Mouse (Mus musculus) macrophage (primary cell): ENCODE data around the gene Arl4c. TPM values are rescaled to one million over a fixed set of nuclear protein-coding genes. Genes with fewer than 3 reads are reported as not detected.

Source experiments
- H3K27ac ChIP-seq: fragments of 350-480 bp; formaldehyde crosslinking; 2 replicates; pipeline ENCODE4 v1.9.0; 2021
- H3K36me3 ChIP-seq: fragments of 350-480 bp; formaldehyde crosslinking; 2 replicates; pipeline ENCODE4 v1.9.0; 2021; ENCODE audit errors: inconsistent target
- H3K4me3 ChIP-seq: fragments of 350-480 bp; formaldehyde crosslinking; 2 replicates; pipeline ENCODE4 v1.9.0; 2021; ENCODE audit errors: inconsistent target
- H3K79me2 ChIP-seq: fragments of 350-480 bp; formaldehyde crosslinking; 2 replicates; pipeline ENCODE4 v1.9.0; 2021; ENCODE audit errors: inconsistent target
- WGBS: methylation state at CpG from one replicate; pipeline ENCODE4 v1.1.7; 2026; ENCODE audit warnings: inconsistent platforms; ENCODE audit not compliant: missing documents; 5-methylcytosine and 5-hydroxymethylcytosine counted together
- polyA plus RNA-seq: library from polyadenylated mRNA; stranded (reverse); fragments of 250-400 nt; gene quantifications from 3 replicates; pipeline ENCODE4 v1.2.4, GENCODE M21; 2018; ENCODE audit warnings: inconsistent platforms

Gene Arl4c
- polyA plus RNA-seq, 1 experiment from 2014 or later, result 76.1 TPM

DNA sequence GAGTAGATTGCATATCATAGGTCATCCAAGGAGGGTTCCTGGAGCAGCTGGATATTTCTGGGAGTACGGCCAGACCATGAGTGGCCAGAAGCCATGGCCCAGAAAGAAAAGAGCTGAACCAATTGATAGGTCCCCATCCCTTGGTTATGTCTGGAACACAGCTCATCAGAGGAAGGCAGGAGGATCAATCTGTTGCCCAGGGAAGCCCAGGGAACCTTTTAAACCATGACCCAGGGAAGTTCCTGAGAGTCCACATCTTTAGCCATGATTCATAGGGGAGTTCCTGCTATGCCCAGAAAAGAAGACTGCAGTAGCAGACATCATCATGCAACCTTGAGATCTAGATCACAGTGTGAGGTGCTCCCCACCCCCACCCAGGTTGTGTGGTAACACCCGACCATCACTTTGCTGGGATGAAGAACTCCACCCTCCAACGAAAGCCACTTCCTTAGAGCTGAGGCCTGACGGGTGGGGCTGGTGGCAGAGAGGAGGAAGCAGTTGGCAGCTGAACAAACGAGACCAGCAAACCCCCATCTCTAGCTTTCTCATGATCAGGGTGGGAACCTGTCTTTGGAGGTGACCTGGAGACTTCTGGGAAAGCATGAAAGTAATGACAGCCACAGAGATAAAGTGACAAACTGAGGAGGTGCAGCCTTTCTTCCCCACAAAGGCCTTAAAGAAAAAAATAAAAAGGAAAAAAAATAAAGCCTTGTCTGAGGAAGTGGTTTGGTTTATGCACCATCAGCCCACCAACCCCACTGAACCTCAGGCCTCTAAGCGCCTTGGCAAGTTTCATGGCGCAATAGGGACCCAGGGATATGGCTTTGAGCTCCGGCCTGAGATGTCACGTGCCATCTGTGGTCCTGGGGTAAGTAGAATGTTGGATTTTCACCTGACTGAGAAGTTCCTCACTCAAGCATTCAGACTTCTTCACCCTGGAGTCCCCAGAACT is 47.2 kb downstream of the Arl4c start:
- 12% methylated on average over 9 of the region's 9 CpGs for WGBS
- Histone ChIP-seq H3K36me3 (no peaks in the 10 kb centered on the region), H3K27ac (peak overlapping the region; percentile 74), H3K79me2 (no peaks in the 10 kb centered on the region), H3K4me3 (no peak overlapping the region)

DNA sequence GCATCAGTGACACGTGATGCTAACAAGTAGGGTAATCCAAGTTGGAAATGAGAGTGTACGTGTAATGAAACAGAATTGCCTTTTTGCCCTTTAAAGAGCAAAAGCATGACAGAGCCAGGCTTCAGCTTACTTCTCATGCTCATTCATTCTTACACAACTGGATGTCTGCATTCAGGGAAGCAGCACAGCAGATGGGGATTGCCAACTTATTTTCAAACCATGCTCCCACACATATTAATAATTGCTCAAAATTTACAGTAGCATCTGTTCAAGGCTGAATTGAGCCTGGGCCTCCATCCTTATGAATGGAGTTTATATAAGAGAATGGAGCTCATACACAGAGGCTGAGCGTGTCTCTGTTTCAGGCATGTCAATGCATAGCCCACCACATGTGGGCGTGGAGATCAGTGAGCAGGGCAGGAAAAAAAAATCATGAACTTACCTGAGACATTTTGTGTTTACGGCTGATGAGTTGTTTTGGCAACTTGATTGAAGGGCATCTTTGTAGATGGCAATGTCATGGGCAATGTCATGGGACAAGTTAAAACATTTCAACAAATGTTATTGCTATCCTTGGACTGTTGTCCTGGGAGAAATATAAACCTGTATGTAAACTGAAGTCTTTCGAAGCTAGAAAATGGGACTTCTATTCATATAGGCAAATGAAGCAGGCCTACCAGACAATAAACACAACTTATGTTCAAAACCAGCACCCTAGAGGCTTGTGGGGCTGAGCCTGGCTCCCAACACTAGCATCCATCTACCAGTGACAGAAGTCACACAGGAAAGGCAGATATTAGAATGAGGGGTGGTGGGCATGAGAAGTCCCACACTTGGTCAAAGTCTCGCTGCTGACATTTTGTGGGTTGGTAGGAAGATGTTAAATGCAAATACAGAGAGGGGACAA is 48.2 kb downstream of the Arl4c start:
- WGBS, result 89% methylated on average over 7 of the region's 7 CpGs
- Histone ChIP-seq H3K27ac (peak overlapping the region; percentile 74), H3K36me3 (no peaks in the 10 kb centered on the region), H3K4me3 (no peak overlapping the region), H3K79me2 (no peaks in the 10 kb centered on the region)

DNA sequence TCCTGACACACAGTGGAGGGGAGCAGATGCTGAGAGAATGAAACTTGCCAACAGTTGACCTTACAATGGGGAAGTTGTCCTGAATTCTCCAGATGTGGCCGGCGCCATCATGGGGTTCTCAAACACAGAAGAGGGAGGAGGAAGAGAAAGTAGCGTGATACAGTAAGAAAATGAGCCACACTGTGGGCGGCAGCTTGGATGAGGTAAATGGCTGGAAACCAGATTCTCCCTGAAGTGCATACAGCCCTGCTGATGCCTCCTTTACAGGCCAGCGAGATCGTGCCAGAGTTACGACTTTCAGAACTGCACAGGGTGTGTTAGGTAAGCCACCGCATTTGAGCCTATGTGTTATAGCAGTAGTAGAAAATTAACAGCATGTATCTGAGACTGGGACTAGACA is 49.3 kb downstream of the Arl4c start:
- WGBS, result 26% methylated on average over 8 of the region's 8 CpGs
- Histone ChIP-seq H3K36me3 (no peaks in the 10 kb centered on the region), H3K4me3 (no peak overlapping the region), H3K27ac (peak overlapping the region; percentile 58), H3K79me2 (no peaks in the 10 kb centered on the region)

DNA sequence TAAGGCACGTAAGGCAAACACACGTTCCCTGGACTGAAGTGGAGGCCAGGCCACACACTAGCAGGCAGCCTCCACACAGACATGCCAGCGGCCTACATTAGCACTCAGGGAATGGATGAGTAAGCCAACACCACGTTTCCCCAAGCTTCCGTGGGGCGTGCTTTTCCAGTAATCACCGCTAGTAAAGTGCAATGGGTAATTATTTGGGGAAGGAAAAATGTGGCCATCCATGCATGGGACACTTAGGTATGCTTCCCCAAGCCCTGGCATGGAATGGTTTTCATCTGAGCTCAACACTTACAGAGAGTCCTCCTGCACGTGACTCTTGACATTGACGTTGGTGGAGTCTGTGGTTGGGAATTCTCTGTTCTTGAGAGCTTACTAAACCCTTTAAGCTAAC is 50.4 kb downstream of the Arl4c start:
- Histone ChIP-seq H3K27ac (no peak overlapping the region), H3K36me3 (no peaks in the 10 kb centered on the region)
- WGBS, result 89% methylated on average over 9 of the region's 9 CpGs

DNA sequence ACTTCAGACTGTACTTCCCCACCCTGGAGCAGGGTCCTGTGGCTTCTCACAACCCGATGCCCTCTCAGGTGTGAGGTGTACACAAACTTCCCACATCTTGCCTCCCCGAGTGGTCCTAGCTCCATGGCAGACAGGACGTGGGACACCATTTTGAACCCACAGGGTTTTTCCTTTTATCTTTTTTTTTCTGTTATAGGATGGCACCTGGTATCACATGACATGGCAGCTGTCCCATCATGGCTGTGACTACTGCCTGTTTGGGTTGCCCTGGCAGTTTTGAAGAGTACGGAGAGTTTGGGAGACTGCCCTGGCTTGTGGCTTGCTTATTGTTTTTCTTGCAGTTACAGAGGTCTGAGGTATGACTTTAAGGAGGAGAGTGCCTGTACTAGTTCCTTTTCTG is 53.3 kb downstream of the Arl4c start:
- no peaks in the 10 kb centered on the region for H3K79me2 ChIP-seq
- no peak overlapping the region for H3K4me3 ChIP-seq
- H3K27ac ChIP-seq, result no peak overlapping the region
- WGBS, result 92% methylated on average over 4 of the region's 4 CpGs
- no peaks in the 10 kb centered on the region for H3K36me3 ChIP-seq

More for the DNA sequence above, 50.4 kb downstream of the Arl4c start:
- H3K79me2 ChIP-seq, result no peaks in the 10 kb centered on the region
- no peak overlapping the region for H3K4me3 ChIP-seq

DNA sequence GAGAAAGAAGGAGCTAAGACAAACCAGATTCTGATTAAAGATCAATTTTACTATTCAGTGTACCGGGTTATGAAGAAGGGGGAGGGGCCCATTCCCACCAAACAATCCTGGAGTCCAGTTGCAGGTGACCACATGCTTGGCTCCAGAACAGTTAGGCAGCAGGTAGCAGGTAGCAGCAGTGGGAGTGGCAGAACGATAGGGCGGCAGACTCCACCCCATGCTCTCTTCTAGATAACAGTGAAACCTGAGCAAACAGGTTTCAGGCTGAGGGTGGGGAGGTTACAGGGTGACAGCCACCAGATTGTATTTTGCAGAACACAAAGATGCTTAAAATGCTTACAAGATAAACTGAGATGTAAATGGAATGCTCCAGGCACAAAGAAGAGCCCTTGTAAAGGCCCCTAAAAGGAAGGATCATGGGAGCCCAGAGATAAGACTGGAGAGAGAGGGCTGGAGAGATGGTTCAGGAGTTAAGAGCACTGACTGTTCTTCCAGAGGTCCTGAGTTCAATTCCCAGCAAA is 56.4 kb downstream of the Arl4c start:
- Histone ChIP-seq H3K4me3 (no peak overlapping the region), H3K36me3 (no peaks in the 10 kb centered on the region), H3K27ac (no peak overlapping the region), H3K79me2 (no peaks in the 10 kb centered on the region)
- WGBS, result 95% methylated on average over 3 of the region's 3 CpGs

DNA sequence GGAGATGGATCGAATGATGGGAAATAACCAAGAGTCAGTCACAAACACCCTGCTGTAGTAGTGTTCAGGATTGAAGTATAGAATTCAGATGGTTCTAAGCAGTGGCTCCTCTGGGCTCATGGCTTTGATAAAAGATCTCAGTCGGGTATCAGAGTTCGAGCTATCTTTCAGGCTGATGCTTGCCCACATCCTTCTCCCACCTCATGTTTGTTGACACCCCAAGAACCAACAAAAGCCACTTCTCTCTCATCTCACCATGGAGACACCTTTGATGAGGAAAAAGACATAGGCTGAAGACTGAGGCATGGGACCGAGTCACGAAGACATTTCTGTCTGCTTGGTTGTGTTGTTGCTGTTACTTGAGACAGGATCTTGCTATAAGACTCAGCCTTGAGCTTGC is 57.6 kb downstream of the Arl4c start:
- WGBS, result 98% methylated on average over 5 of the region's 5 CpGs
- Histone ChIP-seq H3K36me3 (no peaks in the 10 kb centered on the region), H3K27ac (no peak overlapping the region)

DNA sequence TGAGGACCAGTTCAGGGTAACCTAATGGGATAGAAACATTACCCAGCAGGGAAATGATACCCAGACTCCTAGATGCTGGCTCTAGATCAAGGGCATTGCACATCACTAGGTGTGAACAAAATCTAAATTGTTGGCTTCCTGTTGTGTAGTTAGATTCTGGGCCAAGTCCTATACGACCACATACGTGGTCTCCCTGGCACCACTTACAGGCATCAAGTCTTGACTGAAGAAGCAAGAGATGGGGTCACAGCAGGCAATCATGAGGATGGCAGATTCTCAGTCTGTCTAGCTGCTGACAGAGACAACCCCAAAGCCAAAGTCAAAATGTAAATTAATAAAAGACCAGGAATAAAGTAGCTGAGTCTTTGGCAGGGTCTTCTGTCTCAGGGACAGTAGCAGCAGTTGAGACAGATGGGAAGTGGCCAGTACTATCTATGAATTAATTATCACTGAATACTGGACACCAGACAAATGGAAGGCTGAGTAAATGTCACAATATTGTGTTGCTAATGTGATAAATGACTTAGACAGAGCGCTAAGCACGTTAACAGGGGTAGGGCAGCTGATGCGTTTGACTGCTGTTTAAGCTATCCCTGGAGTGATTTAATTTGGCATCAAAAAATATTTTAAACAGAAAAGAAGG is 58.7 kb downstream of the Arl4c start:
- no peak overlapping the region for H3K27ac ChIP-seq
- WGBS, result 82% methylated on average over 5 of the region's 5 CpGs
- no peaks in the 10 kb centered on the region for H3K36me3 ChIP-seq
- H3K79me2 ChIP-seq, result no peaks in the 10 kb centered on the region
- H3K4me3 ChIP-seq, result no peak overlapping the region

More for the DNA sequence above, 57.6 kb downstream of the Arl4c start:
- Histone ChIP-seq H3K79me2 (no peaks in the 10 kb centered on the region), H3K4me3 (no peak overlapping the region)

DNA sequence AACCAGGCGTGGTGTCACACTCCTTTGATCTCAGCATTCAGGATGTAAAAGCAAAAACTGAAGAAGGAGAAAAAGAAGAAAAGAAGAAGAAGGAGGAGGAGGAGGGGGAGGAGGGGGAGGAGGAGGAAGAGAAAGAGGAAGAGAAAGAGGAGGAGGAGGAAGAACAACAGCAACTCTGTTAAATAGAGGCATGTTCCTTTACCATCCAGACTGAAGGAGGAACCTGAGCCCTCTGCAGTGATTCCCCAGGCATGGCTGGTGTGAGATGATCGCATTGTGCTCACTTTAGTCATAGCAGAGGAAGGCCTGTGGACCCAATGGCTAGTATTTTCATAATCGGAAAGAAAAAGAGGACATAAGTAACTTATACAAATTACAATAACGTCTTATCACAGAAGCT is 59.3 kb downstream of the Arl4c start:
- Histone ChIP-seq H3K79me2 (no peaks in the 10 kb centered on the region), H3K36me3 (no peaks in the 10 kb centered on the region), H3K4me3 (no peak overlapping the region), H3K27ac (no peak overlapping the region)
- 52% methylated on average over 4 of the region's 4 CpGs for WGBS

DNA sequence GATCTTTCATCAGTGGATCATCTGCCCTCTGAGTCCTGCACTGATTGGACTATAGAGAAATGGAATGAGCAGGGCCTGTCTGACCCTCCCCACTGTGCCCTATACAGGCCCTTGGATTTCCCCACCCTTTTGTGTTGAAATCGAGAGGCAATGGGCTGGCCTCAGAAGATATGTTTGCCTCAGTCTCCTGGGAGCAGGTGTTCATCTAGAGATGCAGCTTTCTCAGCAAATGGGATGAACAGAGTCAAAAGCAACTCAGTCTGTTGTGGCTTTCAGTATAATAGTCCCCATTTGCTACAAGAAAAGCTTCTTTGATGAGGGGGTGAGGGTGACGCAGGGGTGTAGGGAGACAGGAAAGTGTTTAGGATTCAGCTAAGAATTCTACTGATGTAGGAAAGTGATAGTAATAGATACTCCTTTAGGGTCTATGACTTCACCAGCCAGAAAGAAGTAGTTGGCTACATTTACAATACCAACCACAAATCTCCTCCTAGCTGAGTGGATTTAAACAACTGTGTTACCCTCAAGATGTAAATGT is 60.3 kb downstream of the Arl4c start:
- Histone ChIP-seq H3K36me3 (no peaks in the 10 kb centered on the region), H3K27ac (no peak overlapping the region), H3K4me3 (no peak overlapping the region), H3K79me2 (no peaks in the 10 kb centered on the region)
- 88% methylated on average over 2 of the region's 2 CpGs for WGBS

DNA sequence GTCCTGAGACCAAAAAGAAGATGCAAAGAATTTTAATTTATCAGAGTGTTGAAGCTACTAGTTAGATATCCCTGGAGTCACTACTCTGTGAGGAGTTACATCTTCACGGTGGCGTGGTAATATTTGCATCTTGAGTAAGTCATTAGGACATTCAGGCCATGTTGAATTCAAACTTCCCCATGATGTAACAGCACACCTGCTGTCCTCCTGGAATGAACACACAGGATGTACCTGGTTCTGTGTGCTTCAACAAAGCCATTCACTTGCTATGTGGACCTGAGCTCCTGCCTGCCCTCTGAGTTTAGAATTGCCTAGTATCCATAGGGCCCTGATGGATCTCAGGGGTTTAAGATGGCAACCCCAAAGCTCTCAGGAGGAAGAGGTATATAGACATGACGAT is 60.8 kb downstream of the Arl4c start:
- H3K27ac ChIP-seq, result no peak overlapping the region
- no peak overlapping the region for H3K4me3 ChIP-seq
- H3K79me2 ChIP-seq, result no peaks in the 10 kb centered on the region
- WGBS, result 88% methylated on average over 3 of the region's 3 CpGs
- H3K36me3 ChIP-seq, result no peaks in the 10 kb centered on the region

DNA sequence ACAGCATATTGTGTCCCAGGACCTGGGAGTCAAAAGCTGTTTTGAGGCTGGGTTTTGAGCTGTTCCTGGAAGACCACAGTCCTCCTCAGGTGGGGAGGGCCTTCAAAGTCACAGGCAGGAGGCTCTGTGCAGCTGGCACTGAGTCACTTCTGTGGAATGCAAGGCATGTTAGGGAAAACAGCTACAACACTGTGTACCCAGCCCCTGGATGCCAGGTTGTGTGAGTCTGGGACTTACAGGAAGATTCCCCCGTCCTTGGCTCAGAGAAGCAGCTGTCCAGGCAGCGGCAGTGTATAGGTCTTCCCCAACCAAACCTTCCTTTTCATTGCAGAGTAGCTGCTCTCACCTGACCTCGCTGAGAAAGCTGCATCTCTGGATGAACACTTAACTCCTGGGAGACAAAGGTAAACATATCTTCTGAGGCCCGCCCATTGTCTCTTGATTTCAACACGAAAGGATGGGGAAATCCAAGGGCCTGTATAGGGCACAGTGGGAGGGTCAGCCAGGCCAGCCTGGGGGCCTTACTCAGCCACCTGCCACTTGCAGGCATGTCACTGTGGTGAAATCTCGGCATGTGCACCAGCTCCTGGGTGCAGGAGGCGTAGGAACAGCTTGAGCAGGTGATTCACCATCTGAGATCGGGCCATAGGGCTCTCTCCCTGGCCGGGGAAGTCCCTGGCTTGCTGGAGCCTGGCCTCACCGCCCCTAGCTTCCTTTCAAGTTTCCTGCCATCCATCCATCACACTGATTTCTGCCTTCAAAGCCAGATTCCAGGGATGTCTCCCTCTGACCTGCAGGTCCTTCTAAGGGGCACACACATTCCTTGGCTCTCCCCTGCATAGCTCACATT is 62.4 kb downstream of the Arl4c start:
- Histone ChIP-seq H3K79me2 (no peaks in the 10 kb centered on the region), H3K36me3 (no peaks in the 10 kb centered on the region), H3K27ac (no peak overlapping the region), H3K4me3 (no peak overlapping the region)
- 65% methylated on average over 10 of the region's 10 CpGs for WGBS

DNA sequence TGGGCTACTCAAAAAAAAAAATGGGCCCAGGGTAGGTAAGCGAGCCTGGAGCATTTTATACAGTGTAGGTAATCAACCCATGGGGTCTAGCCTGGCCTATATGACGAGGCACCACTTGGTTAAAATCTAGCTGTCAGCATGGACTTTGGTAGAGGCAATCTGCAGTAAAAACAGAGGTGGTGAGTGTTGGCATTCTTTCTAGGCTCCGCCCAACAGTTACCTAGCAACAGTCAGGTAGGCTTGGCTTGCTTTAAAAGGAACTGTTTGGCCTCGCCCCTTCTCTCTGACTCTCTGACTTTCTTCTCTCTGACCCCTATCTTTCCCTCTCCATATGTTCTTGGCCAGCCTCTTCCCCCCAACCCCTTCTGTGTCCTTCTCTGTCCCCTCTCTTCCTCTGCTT is 63.4 kb downstream of the Arl4c start:
- no peak overlapping the region for H3K27ac ChIP-seq

More for the DNA sequence above, 63.4 kb downstream of the Arl4c start:
- Histone ChIP-seq H3K36me3 (no peaks in the 10 kb centered on the region), H3K4me3 (no peak overlapping the region), H3K79me2 (no peaks in the 10 kb centered on the region)
- WGBS, result 94% methylated on average over 4 of the region's 4 CpGs
